Mouse (Mus musculus) forebrain, embryonic 16.5 days (tissue): ENCODE measurements at regions not wholly inside any gene's neighbourhood (a gene's known extent, or its start where the extent isn't known, plus 50 kb on each side); places are given as distances from the start of the nearest gene placed in this dataset.
A peak's percentile ranks its signal among the peaks of the same experiment; 100 is the strongest.

Experiments
- ATAC-seq: fragments of 200-750 bp; cut with Nextera tagmentation; 2 replicates; pipeline ENCODE4 v1.8.0; 2017; ENCODE audit warnings: mild to moderate bottlenecking, moderate library complexity
- H3K27ac ChIP-seq: fragments of 300-500 bp; sonication (generic); 2 replicates; pipeline ENCODE4 v1.5.1; 2014; ENCODE audit warnings: low read length, control low read depth
- H3K27me3 ChIP-seq: fragments of 300-500 bp; sonication (generic); replicated peaks from 2 replicates; pipeline ENCODE4 v1.6.1; 2014; ENCODE audit warnings: low read length; ENCODE audit not compliant: control insufficient read depth, insufficient read depth
- H3K36me3 ChIP-seq: fragments of 300-500 bp; sonication (generic); 2 replicates; pipeline ENCODE4 v1.6.1; 2014; ENCODE audit not compliant: control insufficient read depth, insufficient read depth
- H3K4me1 ChIP-seq: fragments of 300-500 bp; sonication (generic); replicated peaks from 2 replicates; pipeline ENCODE4 v1.6.1; 2014; ENCODE audit warnings: low read length; ENCODE audit not compliant: control insufficient read depth, insufficient read depth
- H3K4me2 ChIP-seq: fragments of 300-500 bp; sonication (generic); 2 replicates; pipeline ENCODE4 v1.6.1; 2014; ENCODE audit warnings: mild to moderate bottlenecking, low read length, control low read depth
- H3K4me3 ChIP-seq: fragments of 300-500 bp; sonication (generic); replicated peaks from 2 replicates; pipeline ENCODE4 v1.5.1; 2014; ENCODE audit warnings: mild to moderate bottlenecking, low read length, control low read depth
- H3K9ac ChIP-seq: fragments of 300-500 bp; sonication (generic); replicated peaks from 2 replicates; pipeline ENCODE4 v1.6.1; 2014; ENCODE audit warnings: low read depth, low read length, control low read depth
- H3K9me3 ChIP-seq: fragments of 300-500 bp; sonication (generic); 2 replicates; pipeline ENCODE4 v1.6.1; 2016; ENCODE audit warnings: low read length; ENCODE audit not compliant: control insufficient read depth
- WGBS: fragments of 180-500 bp; shearing (Covaris S2); extraction: QIAGEN DNeasy Blood & Tissue Kit; methylation state at CpG from one replicate; pipeline ENCODE4 v1.1.7; 2014; 5-methylcytosine and 5-hydroxymethylcytosine counted together

DNA sequence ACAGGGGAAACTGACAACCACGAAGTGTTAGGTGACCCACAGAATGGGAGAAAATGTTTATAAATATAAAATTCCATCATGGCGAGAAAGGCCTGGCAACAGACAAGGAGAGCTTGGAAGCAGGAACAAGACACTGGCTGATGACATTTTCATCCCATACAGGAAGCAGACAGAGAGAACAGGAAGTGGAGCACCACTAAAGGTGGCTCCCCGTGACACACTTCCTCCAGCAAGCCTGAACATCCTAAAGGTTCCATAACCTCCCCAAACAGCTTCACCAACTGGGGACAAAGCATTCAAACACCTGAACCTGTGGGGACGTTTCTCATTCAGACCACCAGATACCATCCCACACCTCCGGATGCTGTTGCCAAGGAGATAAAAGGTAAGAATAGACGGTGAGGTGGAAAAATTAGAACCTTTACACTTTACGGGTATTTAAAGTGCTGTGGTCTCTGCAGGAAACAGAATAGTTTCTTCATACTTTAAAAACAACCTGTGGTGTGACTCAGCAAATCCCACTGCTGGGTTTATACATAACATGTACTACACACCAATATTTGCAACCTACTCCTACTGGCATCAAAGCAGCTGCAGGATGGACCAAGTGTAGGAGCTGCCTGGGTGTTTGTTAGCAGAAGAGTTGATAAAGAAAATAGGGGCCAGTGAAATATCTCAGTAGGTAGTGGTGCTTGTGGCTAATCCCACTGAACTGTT is 86.0 kb upstream of the Bace2 start:
- H3K4me2 ChIP-seq = no peak overlapping the region
- ATAC-seq = no peak
- no peaks in the 10 kb centered on the region for H3K27me3 ChIP-seq
- H3K4me3 ChIP-seq = no peak overlapping the region
- no peaks in the 10 kb centered on the region for H3K36me3 ChIP-seq
- no peaks in the 10 kb centered on the region for H3K9me3 ChIP-seq
- no peak overlapping the region for H3K27ac ChIP-seq
- H3K4me1 ChIP-seq = peaks cover 6% of the 10 kb centered on the region
- 90% methylated on average over 7 of the region's 7 CpGs for WGBS
- no peak overlapping the region for H3K9ac ChIP-seq

DNA sequence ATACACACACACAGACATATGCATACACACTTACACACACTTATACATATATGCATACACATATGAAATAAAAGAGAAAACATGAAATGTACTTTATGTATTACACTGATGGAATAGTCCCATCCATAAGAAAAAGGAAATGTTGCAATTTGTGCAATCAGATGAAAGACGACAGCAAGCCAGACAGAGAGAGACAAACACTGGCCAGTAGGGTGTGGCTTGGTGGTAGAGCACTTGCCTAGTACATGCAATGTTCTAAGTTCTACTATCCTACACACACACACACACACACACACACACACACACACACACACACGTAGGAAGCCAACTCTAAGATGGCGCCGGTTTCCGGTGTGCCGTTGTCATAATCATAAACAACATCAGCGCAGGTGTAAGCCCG is 85.3 kb upstream of the Bace2 start:
- Histone ChIP-seq H3K4me1 (peaks cover 6% of the 10 kb centered on the region), H3K27ac (no peak overlapping the region), H3K9ac (no peak overlapping the region), H3K27me3 (no peaks in the 10 kb centered on the region), H3K4me3 (no peak overlapping the region), H3K36me3 (no peaks in the 10 kb centered on the region), H3K4me2 (no peak overlapping the region), H3K9me3 (no peaks in the 10 kb centered on the region)
- ATAC-seq = no peak
- WGBS = 90% methylated on average over 8 of the region's 8 CpGs

DNA sequence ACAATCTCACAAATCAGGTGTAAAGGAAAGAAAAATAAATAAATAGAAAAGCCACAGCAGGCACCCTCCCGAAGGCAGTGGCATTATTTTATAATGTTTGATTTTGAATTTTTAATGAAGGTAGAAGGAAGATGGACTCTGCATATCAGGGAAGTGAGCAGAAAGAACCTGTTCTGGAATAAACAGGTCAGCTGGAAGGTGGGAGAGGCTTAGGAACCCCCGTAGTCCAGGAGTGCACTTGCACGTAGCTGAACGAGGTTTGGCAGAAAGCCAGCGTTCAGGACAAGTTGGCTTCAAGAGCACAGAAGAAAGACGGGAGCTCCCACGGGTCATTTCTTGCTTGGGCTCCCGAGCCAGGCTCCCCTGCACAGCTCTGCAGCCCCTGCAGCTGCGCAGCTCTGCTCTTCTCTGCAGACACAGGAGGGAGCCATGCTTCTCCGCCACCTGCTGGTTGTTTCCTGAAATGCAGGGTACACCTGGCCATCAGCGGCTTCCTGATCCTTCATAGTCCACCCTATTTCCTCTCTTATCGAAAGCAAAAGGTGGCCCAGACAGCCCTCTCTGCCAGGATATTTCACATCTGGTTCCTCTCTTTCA is 84.4 kb upstream of the Bace2 start:
- Histone ChIP-seq H3K36me3 (no peaks in the 10 kb centered on the region), H3K4me2 (peak overlapping the region; percentile 50), H3K27me3 (no peaks in the 10 kb centered on the region), H3K9ac (peak overlapping the region; percentile 53), H3K27ac (no peak overlapping the region), H3K4me3 (peak overlapping the region; percentile 31), H3K4me1 (peaks cover 6% of the 10 kb centered on the region), H3K9me3 (no peaks in the 10 kb centered on the region)
- WGBS = 7% methylated on average over 12 of the region's 12 CpGs
- peak; percentile 97 for ATAC-seq

DNA sequence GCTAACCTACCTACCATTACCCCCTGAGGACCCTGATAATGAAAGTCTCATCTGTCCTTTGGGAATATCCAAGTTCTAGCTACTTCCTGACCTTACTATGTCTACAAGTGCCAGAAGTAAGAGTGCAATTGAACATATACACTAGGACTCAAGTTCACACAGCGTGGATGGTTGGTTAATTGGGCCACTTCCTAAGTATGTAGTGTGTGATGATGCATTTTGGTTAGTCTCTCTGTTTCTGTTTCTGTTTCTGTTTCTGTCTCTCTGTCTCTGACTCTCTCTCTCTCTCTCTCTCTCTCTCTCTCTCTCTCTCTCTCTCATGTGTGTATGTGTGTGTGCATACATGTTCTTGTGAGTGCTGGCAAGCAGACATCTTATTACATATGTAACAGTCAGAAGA is 77.6 kb upstream of the Bace2 start:
- H3K27me3 ChIP-seq = no peaks in the 10 kb centered on the region
- H3K9ac ChIP-seq = no peak overlapping the region
- H3K27ac ChIP-seq = no peak overlapping the region
- 84% methylated on average over 1 of the region's 1 CpGs for WGBS
- no peak overlapping the region for H3K4me2 ChIP-seq
- no peaks in the 10 kb centered on the region; the same call in 1 of the 2 replicates for H3K4me1 ChIP-seq
- H3K9me3 ChIP-seq = no peaks in the 10 kb centered on the region
- H3K4me3 ChIP-seq = no peak overlapping the region
- H3K36me3 ChIP-seq = no peaks in the 10 kb centered on the region
- no peak for ATAC-seq

DNA sequence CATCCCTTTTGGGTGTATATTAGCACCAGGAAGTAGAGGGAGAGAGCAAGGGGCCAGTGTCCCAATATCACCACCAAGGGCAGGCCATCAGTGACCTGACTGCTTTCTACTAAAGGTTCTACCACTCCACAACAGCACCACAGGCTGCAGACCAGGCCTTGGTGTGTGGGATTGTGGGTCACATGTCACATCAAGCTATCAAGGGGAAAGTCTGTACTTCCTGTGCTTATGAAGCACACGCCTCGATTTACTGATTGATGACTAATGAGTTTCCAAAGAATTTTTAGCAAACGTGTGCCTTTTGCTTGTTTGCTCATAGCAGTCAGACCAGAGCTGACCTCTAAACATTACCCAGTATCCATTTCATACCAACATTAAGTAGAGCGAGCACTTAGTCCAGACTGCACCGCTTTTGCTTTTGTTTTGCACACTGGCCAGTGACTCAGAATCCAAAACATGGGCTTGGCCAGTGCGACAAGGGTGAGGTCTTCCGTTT is 74.9 kb upstream of the Bace2 start:
- H3K27ac ChIP-seq = no peak overlapping the region
- no peaks in the 10 kb centered on the region for H3K36me3 ChIP-seq
- H3K9me3 ChIP-seq = no peaks in the 10 kb centered on the region
- no peak for ATAC-seq
- no peaks in the 10 kb centered on the region for H3K27me3 ChIP-seq
- H3K9ac ChIP-seq = no peak overlapping the region
- H3K4me2 ChIP-seq = no peak overlapping the region
- H3K4me1 ChIP-seq = peaks cover under 1% of the 10 kb centered on the region; the same call in 1 of the 2 replicates
- 92% methylated on average over 7 of the region's 7 CpGs for WGBS
- no peak overlapping the region for H3K4me3 ChIP-seq

DNA sequence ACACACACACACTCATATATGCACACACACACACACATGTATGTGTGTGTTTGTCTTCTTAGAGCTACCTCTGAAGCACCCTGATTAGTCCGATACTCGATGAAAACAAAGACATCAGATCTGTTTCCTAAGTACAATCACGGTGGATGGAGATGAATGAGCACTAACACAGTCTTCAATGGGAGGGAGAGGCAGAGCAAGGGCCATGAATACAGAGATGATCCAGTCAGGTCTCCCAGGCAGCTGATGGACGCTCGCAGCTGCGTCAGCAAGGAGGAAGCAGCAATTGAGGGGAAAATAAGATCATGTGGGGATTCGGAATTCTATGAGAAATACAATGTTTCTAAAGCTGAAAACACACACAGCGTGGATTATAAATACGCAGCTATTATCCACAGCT is 73.6 kb upstream of the Bace2 start:
- no peak overlapping the region for H3K4me3 ChIP-seq
- H3K27ac ChIP-seq = no peak overlapping the region
- peaks cover 2% of the 10 kb centered on the region; the same call in 1 of the 2 replicates for H3K4me1 ChIP-seq
- H3K36me3 ChIP-seq = no peaks in the 10 kb centered on the region
- WGBS = 30% methylated on average over 9 of the region's 9 CpGs
- H3K4me2 ChIP-seq = no peak overlapping the region
- H3K27me3 ChIP-seq = no peaks in the 10 kb centered on the region
- H3K9ac ChIP-seq = 0 out of 2 replicates have a peak overlapping the region, but pooled peaks have one; percentile 9
- ATAC-seq = no peak
- no peaks in the 10 kb centered on the region for H3K9me3 ChIP-seq

DNA sequence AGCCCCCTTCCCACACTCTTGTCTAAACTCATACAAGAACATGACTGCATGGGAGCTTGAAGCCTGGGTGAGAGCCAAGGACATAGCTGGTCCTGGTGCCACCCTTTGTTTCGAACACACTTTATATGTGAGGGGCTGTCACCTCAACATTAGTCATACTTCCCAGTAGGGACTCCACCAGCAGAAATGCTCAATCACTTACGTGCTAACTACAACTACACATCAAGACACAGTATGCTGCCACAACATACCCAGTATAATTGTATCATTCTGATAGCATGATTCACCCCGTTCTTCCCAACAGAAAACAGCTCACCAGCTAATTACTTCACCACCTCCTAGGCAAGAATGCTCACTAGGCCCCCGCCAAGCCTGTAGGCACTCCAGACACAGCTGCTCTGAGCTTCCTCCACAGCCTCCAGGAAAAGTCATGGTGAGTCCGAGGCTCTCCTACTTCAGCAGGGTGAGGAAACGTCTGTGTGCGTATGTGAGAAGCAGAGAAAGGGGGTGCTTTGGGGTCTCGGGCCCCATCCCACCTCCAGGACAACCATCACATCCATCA is 70.6 kb upstream of the Bace2 start:
- no peak for ATAC-seq
- Histone ChIP-seq H3K4me2 (no peak overlapping the region), H3K36me3 (no peaks in the 10 kb centered on the region), H3K27ac (no peak overlapping the region), H3K9me3 (no peaks in the 10 kb centered on the region), H3K27me3 (no peaks in the 10 kb centered on the region), H3K9ac (no peak overlapping the region), H3K4me3 (no peak overlapping the region), H3K4me1 (peaks cover 14% of the 10 kb centered on the region)
- WGBS = 90% methylated on average over 8 of the region's 8 CpGs

DNA sequence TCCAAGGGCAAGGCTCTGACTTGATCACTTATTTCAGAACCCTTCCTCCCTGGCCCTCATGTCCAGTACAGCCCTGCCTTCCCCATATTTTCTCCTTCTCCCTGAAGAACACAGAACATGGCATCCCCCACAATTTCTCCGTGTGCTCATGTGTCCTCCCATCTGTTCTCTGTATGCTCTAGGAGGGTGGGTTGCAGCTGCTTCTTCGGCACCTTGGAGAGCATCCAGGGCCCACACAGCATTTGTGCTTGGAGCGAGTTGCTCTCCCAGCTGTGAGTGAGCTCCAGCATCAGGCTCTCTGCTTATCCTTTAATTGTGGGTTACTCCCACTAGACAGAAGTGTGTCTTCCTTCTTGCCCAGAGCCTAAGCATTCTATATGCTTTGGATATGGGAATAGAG is 69.8 kb upstream of the Bace2 start:
- no peak overlapping the region for H3K9ac ChIP-seq
- peaks cover 14% of the 10 kb centered on the region for H3K4me1 ChIP-seq
- H3K4me3 ChIP-seq = no peak overlapping the region
- H3K27ac ChIP-seq = no peak overlapping the region
- H3K27me3 ChIP-seq = no peaks in the 10 kb centered on the region
- peak; percentile 45; the same call in 1 of the 2 replicates for ATAC-seq
- 25% methylated on average over 3 of the region's 3 CpGs for WGBS
- H3K4me2 ChIP-seq = no peak overlapping the region
- no peaks in the 10 kb centered on the region for H3K9me3 ChIP-seq
- H3K36me3 ChIP-seq = no peaks in the 10 kb centered on the region

DNA sequence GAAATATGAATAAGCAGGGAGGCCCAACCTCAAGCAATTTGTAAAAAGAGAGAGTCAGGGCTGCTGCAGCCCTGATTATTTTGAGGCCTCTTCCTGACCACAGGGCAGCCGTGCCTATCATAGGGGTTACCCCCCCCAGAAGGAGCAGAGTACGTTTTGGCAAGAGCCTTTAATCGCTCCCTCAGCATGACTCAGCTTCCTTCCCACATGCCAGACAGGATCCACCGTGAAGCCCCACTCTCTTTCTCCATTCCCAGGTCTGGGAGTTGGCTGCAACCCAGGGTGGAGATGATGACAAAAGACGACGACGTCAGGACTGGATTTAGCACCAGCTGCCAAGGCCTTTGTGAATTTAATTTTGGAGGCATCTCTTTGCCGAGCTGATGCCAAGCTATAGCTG is 67.9 kb upstream of the Bace2 start:
- Histone ChIP-seq H3K9me3 (no peaks in the 10 kb centered on the region), H3K4me3 (no peak overlapping the region), H3K4me1 (peaks cover 24% of the 10 kb centered on the region), H3K27ac (peak overlapping the region; percentile 41; the same call in 1 of the 2 replicates), H3K4me2 (no peak overlapping the region), H3K9ac (no peak overlapping the region), H3K27me3 (no peaks in the 10 kb centered on the region), H3K36me3 (no peaks in the 10 kb centered on the region)
- WGBS = 7% methylated on average over 8 of the region's 8 CpGs
- peak; percentile 34; the same call in 1 of the 2 replicates for ATAC-seq
